Mouse (Mus musculus): ENCODE data around the gene Srarp.
A peak's percentile ranks its signal among the peaks of the same experiment; 100 is the strongest.

Gene Srarp

GRCm38 (mm10) chr4:141423691-141424431 is 12.0 kb downstream of the Srarp start:
- DNase-seq, result no peak

- DNase-seq, result no peak
These were observed 12.6 kb downstream of the Srarp start for GRCm38 (mm10) chr4:141423288-141423687.

- no peak for DNase-seq
These were observed 13.1 kb downstream of the Srarp start for GRCm38 (mm10) chr4:141422841-141423240.

- DNase-seq, result no peak
These were observed 14.5 kb downstream of the Srarp start for GRCm38 (mm10) chr4:141421423-141421822.

- no peak for DNase-seq
These were observed 15.0 kb downstream of the Srarp start for GRCm38 (mm10) chr4:141420886-141421285.

- DNase-seq, result no peak
These were observed 15.6 kb downstream of the Srarp start, which contains the start of gene Hspb7 for GRCm38 (mm10) chr4:141420192-141420829. Gene Hspb7, plus strand, starts transcription at chr4:141420779.

GRCm38 (mm10) chr4:141419398-141420191 is 16.3 kb downstream of the Srarp start:
- DNase-seq, result peak; percentile 49

GRCm38 (mm10) chr4:141415924-141416323 is 20.0 kb downstream of the Srarp start, which contains the start of gene Clcnkb:
Gene Clcnkb, minus strand, starts transcription at chr4:141416014.
- DNase-seq, result no peak

- no peak for DNase-seq
These were observed 24.4 kb downstream of the Srarp start for GRCm38 (mm10) chr4:141411430-141411992.

- no peak for DNase-seq
These were observed 27.3 kb downstream of the Srarp start for GRCm38 (mm10) chr4:141408577-141408976.

GRCm38 (mm10) chr4:141406516-141407299 is 29.2 kb downstream of the Srarp start:
- DNase-seq, result no peak

GRCm38 (mm10) chr4:141405314-141405622 is 30.6 kb downstream of the Srarp start:
- no peak for DNase-seq

GRCm38 (mm10) chr4:141404518-141405313 is 31.2 kb downstream of the Srarp start:
- peak; percentile 85 for DNase-seq

- DNase-seq, result no peak
These were observed 35.7 kb downstream of the Srarp start for GRCm38 (mm10) chr4:141400171-141400570.

- DNase-seq, result no peak
These were observed 37.4 kb downstream of the Srarp start, which contains the start of gene Clcnka for GRCm38 (mm10) chr4:141398545-141398944. Gene Clcnka, minus strand, starts transcription at chr4:141398724.

GRCm38 (mm10) chr4:141397861-141398260 is 38.0 kb downstream of the Srarp start:
- DNase-seq, result no peak

GRCm38 (mm10) chr4:141394751-141395150 is 41.2 kb downstream of the Srarp start:
- DNase-seq, result no peak

- DNase-seq, result no peak
These were observed 44.6 kb downstream of the Srarp start for GRCm38 (mm10) chr4:141391293-141391692.

GRCm38 (mm10) chr4:141389366-141390150 is 46.3 kb downstream of the Srarp start:
- no peak for DNase-seq

GRCm38 (mm10) chr4:141387933-141388332 is 48.0 kb downstream of the Srarp start:
- no peak for DNase-seq

Measured in right cerebral cortex, adult 18-20 months (tissue).